8 mouse cellular contexts compared by ENCODE assay signal in genomic region chr19:53528131-53528621, GRCm38 (mm10). TPM values are rescaled to one million over a fixed set of nuclear protein-coding genes. Genes with fewer than 3 reads are reported as not detected.
A peak's percentile ranks its signal among the peaks of the same experiment; 100 is the strongest.
DNase-seq lines count a peak whose midpoint lies in the region; ATAC-seq and TF ChIP-seq lines count a peak whose summit lies in the region.

No protein-coding gene starts in this region.

- H3K4me3 ChIP-seq in kidney, postnatal 0 days (replicated peaks; ENCODE audit: low read depth, low read length): peak overlapping the region; percentile 61
- H3K4me3 ChIP-seq in embryonic facial prominence, embryonic 11.5 days (ENCODE audit: low read depth, low read length): peak overlapping the region; percentile 61
- peak overlapping the region; percentile 70 for H3K4me3 ChIP-seq in intestine, postnatal 0 days (ENCODE audit: low read depth, low read length)
- peak overlapping the region; percentile 64 for H3K4me3 ChIP-seq in neural tube, embryonic 13.5 days

- no peak for DNase-seq in kidney, postnatal 0 days (ENCODE audit: low spot score)
- DNase-seq in kidney, postnatal 14 days: no peak
- DNase-seq in embryonic facial prominence, embryonic 11.5 days (ENCODE audit: low spot score): peak; percentile 28
- no peak for DNase-seq in urinary bladder, postnatal 4 days (ENCODE audit: low spot score in 2 of 2)
- DNase-seq in spleen, adult 18-20 months: no peak
- DNase-seq in kidney, adult 11 months: no peak

- peak overlapping the region; percentile 74 for H3K4me2 ChIP-seq in kidney, postnatal 0 days (ENCODE audit: low read length)
- H3K4me2 ChIP-seq in embryonic facial prominence, embryonic 11.5 days (ENCODE audit: low read depth, low read length): peak overlapping the region; percentile 97
- H3K4me2 ChIP-seq in intestine, postnatal 0 days (replicated peaks; ENCODE audit: low read depth): peak overlapping the region; percentile 87
- peak overlapping the region; percentile 78 for H3K4me2 ChIP-seq in neural tube, embryonic 13.5 days

- H3K27me3 ChIP-seq in kidney, postnatal 0 days (ENCODE audit: insufficient read depth, low read length): no peaks in the 10 kb centered on the region
- no peaks in the 10 kb centered on the region for H3K27me3 ChIP-seq in embryonic facial prominence, embryonic 11.5 days (ENCODE audit: control insufficient read depth, insufficient read depth, low read length)
- no peaks in the 10 kb centered on the region for H3K27me3 ChIP-seq in intestine, postnatal 0 days (replicated peaks; ENCODE audit: control insufficient read depth, insufficient read depth, low read length)
- H3K27me3 ChIP-seq in neural tube, embryonic 13.5 days: peaks cover 37% of the 10 kb centered on the region

- H3K4me1 ChIP-seq in kidney, postnatal 0 days (replicated peaks; ENCODE audit: insufficient read depth, low read length): peaks cover 21% of the 10 kb centered on the region
- H3K4me1 ChIP-seq in embryonic facial prominence, embryonic 11.5 days (ENCODE audit: control insufficient read depth, insufficient read depth, low read length): no peaks in the 10 kb centered on the region; the same call in 1 of the 2 replicates
- peaks cover 5% of the 10 kb centered on the region; the same call in 1 of the 2 replicates for H3K4me1 ChIP-seq in intestine, postnatal 0 days (replicated peaks; ENCODE audit: control insufficient read depth, insufficient read depth, low read length)
- H3K4me1 ChIP-seq in neural tube, embryonic 13.5 days (replicated peaks): peaks cover 22% of the 10 kb centered on the region

- no peak for ATAC-seq in kidney, postnatal 0 days (replicated peaks; ENCODE audit: low FRiP score, low read depth)
- ATAC-seq in embryonic facial prominence, embryonic 11.5 days (replicated peaks; ENCODE audit: insufficient number of reproducible peaks, low FRiP score, low TSS enrichment, low read depth): no peak
- ATAC-seq in intestine, postnatal 0 days: no peak
- ATAC-seq in neural tube, embryonic 13.5 days (ENCODE audit: low read depth): 0 out of 2 replicates have a peak, but pooled peaks have one; percentile 45

- no peak for TF ChIP-seq CTCF in kidney, postnatal 0 days (IDR thresholded peaks at IDR 0.05; ENCODE audit: low read depth)
- TF ChIP-seq CTCF in intestine, postnatal 0 days (IDR thresholded peaks at IDR 0.05; ENCODE audit: low read depth): no peak

- H3K36me3 ChIP-seq in kidney, postnatal 0 days (ENCODE audit: insufficient read depth, low read length): no peaks in the 10 kb centered on the region
- no peaks in the 10 kb centered on the region for H3K36me3 ChIP-seq in embryonic facial prominence, embryonic 11.5 days (replicated peaks; ENCODE audit: control insufficient read depth, insufficient read depth, low read depth, low read length)
- H3K36me3 ChIP-seq in intestine, postnatal 0 days (ENCODE audit: control insufficient read depth, insufficient read depth): no peaks in the 10 kb centered on the region
- H3K36me3 ChIP-seq in neural tube, embryonic 13.5 days: no peaks in the 10 kb centered on the region

- WGBS in kidney, postnatal 0 days: 5% methylated on average over 13 of the region's 13 CpGs
- 2% methylated on average over 13 of the region's 13 CpGs for WGBS in embryonic facial prominence, embryonic 11.5 days
- 3% methylated on average over 13 of the region's 13 CpGs for WGBS in intestine, postnatal 0 days
- WGBS in neural tube, embryonic 13.5 days: 2% methylated on average over 13 of the region's 13 CpGs

- H3K27ac ChIP-seq in kidney, postnatal 0 days: no peak overlapping the region
- no peak overlapping the region for H3K27ac ChIP-seq in embryonic facial prominence, embryonic 11.5 days (replicated peaks; ENCODE audit: low read depth, low read length)
- no peak overlapping the region for H3K27ac ChIP-seq in intestine, postnatal 0 days (ENCODE audit: low read depth, low read length)
- no peak overlapping the region for H3K27ac ChIP-seq in neural tube, embryonic 13.5 days (replicated peaks)

- H3K9me3 ChIP-seq in kidney, postnatal 0 days (replicated peaks; ENCODE audit: low read length): no peaks in the 10 kb centered on the region
- H3K9me3 ChIP-seq in embryonic facial prominence, embryonic 11.5 days (replicated peaks; ENCODE audit: control insufficient read depth, low read length): no peaks in the 10 kb centered on the region
- H3K9me3 ChIP-seq in intestine, postnatal 0 days (ENCODE audit: control insufficient read depth): no peaks in the 10 kb centered on the region
- H3K9me3 ChIP-seq in neural tube, embryonic 13.5 days: no peaks in the 10 kb centered on the region

- peak overlapping the region; percentile 71 for H3K9ac ChIP-seq in kidney, postnatal 0 days (ENCODE audit: low read depth, low read length)
- H3K9ac ChIP-seq in embryonic facial prominence, embryonic 11.5 days (replicated peaks; ENCODE audit: low read length): peak overlapping the region; percentile 75
- peak overlapping the region; percentile 80 for H3K9ac ChIP-seq in intestine, postnatal 0 days (ENCODE audit: low read depth, low read length)
- H3K9ac ChIP-seq in neural tube, embryonic 13.5 days: peak overlapping the region; percentile 74

RNA-seq across cellular contexts. Expression of gene Dusp5, which starts 0.7 kb away (rescaled TPM):
- 8.1 and 8.7 TPM in 2 replicates for polyA plus RNA-seq in kidney, postnatal 0 days (2015; fragmentation: Nextera tagmentation; extraction: Ambion mirVana)
- polyA plus RNA-seq in embryonic facial prominence, embryonic 11.5 days (2014; fragmentation: Nextera tagmentation; extraction: Ambion mirVana): 4.2 and 5.1 TPM in 2 replicates
- 12.4 and 14.6 TPM in 2 replicates for polyA plus RNA-seq in intestine, postnatal 0 days (2015; fragmentation: Nextera tagmentation; extraction: Ambion mirVana)
- 2.7 TPM in 2 replicates for polyA plus RNA-seq in neural tube, embryonic 13.5 days (2015; fragmentation: Nextera tagmentation; extraction: Ambion mirVana)
